Mouse (Mus musculus) liver, postnatal 0 days (tissue): Measurements from ENCODE around the gene B3gat2.

Experiments
- CTCF ChIP-seq: sonication (generic); IDR thresholded peaks from 2 replicates; pipeline ENCODE4 v1.5.1; 2016; ENCODE audit warnings: antibody characterized with exemption, low read depth
- EP300 ChIP-seq: IDR thresholded peaks from 2 replicates; pipeline ENCODE4 v1.6.1; 2016; ENCODE audit warnings: antibody characterized with exemption, low read depth, mild to moderate bottlenecking

- TF ChIP-seq CTCF (no peak), EP300 (no peak)
These were observed 7.2 kb upstream of the B3gat2 start for GRCm38 (mm10) chr1:23754340-23754739.
